Mouse (Mus musculus) macrophage (primary cell): ENCODE measurements around the gene Gadd45g. TPM values are rescaled to one million over a fixed set of nuclear protein-coding genes. Genes with fewer than 3 reads are reported as not detected.

Source experiments
- H3K27ac ChIP-seq: fragments of 350-480 bp; formaldehyde crosslinking; 2 replicates; pipeline ENCODE4 v1.9.0; 2021
- H3K36me3 ChIP-seq: fragments of 350-480 bp; formaldehyde crosslinking; 2 replicates; pipeline ENCODE4 v1.9.0; 2021; ENCODE audit errors: inconsistent target
- H3K4me3 ChIP-seq: fragments of 350-480 bp; formaldehyde crosslinking; 2 replicates; pipeline ENCODE4 v1.9.0; 2021; ENCODE audit errors: inconsistent target
- H3K79me2 ChIP-seq: fragments of 350-480 bp; formaldehyde crosslinking; 2 replicates; pipeline ENCODE4 v1.9.0; 2021; ENCODE audit errors: inconsistent target
- WGBS: methylation state at CpG from one replicate; pipeline ENCODE4 v1.1.7; 2026; ENCODE audit warnings: inconsistent platforms; ENCODE audit not compliant: missing documents; 5-methylcytosine and 5-hydroxymethylcytosine counted together
- polyA plus RNA-seq: library from polyadenylated mRNA; stranded (reverse); fragments of 250-400 nt; gene quantifications from 3 replicates; pipeline ENCODE4 v1.2.4, GENCODE M21; 2018; ENCODE audit warnings: inconsistent platforms

The Gadd45g gene
- polyA plus RNA-seq, 1 experiment from 2014 or later: 8.9 TPM

DNA sequence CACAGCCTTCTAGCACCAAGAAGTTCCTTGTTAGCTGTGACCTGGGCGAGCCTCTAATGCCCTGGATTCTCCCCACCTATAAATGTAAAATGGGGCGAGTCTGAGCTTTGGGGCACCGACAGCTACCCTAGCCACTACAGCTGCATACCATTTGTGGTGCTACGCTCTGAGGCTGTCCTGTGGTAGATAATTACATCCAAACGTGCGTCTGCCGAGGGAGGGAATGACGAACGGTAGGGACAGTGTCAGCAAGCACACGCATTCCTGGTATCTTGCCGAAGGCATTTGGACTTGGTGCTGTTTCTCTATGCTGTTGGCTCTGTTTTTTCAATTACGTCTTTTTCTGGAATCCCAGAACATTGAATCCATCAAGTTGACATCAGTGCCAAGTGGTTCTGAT is 29.7 kb downstream of the Gadd45g start:
- Histone ChIP-seq H3K36me3 (no peaks in the 10 kb centered on the region), H3K27ac (no peak overlapping the region), H3K79me2 (no peaks in the 10 kb centered on the region), H3K4me3 (no peak overlapping the region)
- WGBS: 96% methylated on average over 12 of the region's 12 CpGs

GRCm38 (mm10) chr13:51878806-51879205 is 32.3 kb downstream of the Gadd45g start:
- WGBS: 69% methylated on average over 7 of the region's 8 CpGs
- no peak overlapping the region for H3K4me3 ChIP-seq
- no peaks in the 10 kb centered on the region for H3K36me3 ChIP-seq
- no peaks in the 10 kb centered on the region for H3K79me2 ChIP-seq
- H3K27ac ChIP-seq: no peak overlapping the region

DNA sequence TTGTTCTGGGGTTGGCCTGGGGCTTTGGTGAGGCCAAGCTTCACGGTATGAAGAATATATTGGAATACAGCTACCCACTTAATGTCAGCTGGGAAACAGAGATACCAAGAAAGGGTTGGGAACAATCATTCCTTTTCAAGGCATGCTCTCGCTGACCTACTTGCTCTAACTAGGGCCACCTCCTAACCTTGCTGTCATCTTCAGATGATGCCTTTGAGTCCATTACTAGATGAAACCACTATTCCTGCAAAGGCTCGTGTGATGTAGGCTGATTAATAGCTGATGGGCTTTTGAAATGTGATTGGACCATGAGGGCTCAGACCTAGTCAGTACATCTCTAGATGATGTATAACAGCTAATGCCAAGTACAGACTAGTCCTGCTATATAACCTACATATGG is 33.1 kb downstream of the Gadd45g start:
- Histone ChIP-seq H3K79me2 (no peaks in the 10 kb centered on the region), H3K36me3 (no peaks in the 10 kb centered on the region), H3K4me3 (no peak overlapping the region), H3K27ac (no peak overlapping the region)
- WGBS: 89% methylated on average over 3 of the region's 3 CpGs

- WGBS: 80% methylated on average over 4 of the region's 4 CpGs
- no peak overlapping the region for H3K4me3 ChIP-seq
- H3K27ac ChIP-seq: no peak overlapping the region
- no peaks in the 10 kb centered on the region for H3K36me3 ChIP-seq
- no peaks in the 10 kb centered on the region for H3K79me2 ChIP-seq
These were observed 33.5 kb downstream of the Gadd45g start for GRCm38 (mm10) chr13:51880019-51880418.

DNA sequence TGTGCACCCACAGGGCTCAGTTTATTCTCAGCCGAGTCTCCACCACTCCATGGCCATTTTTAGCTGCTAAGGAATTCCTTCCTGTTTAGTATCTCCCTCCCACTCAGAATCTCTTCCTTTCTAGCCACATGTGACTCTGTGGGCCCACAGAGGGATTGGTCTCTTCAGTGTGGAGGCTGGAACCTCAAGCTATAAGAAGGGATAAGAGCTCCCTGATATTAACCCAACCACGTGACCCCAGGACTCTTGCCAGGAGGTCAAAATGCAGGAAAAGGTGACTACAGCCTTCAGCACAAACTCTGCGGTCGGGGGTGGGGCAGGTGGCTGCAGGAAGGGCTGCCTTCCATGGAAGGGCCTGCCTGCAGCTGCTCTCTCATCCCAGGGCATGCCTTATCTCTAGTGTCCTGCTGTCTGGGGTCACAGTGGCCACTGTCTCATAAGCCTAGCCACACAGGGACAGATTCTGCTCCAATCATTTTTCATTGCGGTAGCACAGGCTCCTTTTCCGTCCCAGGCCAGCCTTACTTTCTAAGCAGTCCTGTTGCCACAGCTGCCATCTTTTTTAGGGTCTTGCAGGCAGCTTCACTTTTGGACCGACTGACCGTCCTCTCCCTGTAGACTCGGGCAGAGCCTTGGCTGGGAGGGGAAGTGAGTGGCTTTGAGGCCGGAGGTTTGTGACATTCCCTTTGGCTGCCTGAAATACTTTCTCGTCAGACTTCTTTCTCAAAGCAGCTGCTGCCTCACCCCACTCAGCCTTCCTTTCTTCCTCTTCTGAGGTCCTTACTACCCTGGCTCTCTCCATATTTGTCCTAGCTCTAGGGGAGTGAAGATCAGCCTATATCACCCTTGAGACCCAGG is 35.0 kb downstream of the Gadd45g start:
- Histone ChIP-seq H3K36me3 (no peaks in the 10 kb centered on the region), H3K79me2 (no peaks in the 10 kb centered on the region), H3K4me3 (no peak overlapping the region), H3K27ac (0 out of 2 replicates have a peak overlapping the region, but pooled peaks have one; percentile 12)
- WGBS: 32% methylated on average over 11 of the region's 11 CpGs

DNA sequence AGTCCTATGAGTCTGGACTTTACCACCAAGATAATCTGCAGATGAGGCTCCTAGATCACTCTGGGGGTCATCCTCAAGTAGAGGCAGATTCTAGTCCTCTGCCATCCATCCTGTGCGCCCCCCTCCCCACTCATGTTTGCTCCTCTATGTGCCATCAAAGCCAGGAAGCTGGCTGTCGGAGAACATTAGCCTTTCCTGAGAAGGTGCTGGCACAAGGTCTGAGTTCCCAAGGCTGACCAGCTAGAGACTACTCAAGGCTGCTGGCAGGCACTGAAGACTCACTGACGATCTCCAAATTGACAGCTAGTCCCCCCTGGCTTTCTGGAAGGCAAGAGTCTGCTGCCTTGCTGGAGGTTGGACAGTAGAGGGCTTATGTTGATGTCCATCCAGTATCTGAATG is 35.7 kb downstream of the Gadd45g start:
- Histone ChIP-seq H3K4me3 (no peak overlapping the region), H3K27ac (0 out of 2 replicates have a peak overlapping the region, but pooled peaks have one; percentile 12), H3K36me3 (no peaks in the 10 kb centered on the region), H3K79me2 (no peaks in the 10 kb centered on the region)
- 97% methylated on average over 3 of the region's 3 CpGs for WGBS

DNA sequence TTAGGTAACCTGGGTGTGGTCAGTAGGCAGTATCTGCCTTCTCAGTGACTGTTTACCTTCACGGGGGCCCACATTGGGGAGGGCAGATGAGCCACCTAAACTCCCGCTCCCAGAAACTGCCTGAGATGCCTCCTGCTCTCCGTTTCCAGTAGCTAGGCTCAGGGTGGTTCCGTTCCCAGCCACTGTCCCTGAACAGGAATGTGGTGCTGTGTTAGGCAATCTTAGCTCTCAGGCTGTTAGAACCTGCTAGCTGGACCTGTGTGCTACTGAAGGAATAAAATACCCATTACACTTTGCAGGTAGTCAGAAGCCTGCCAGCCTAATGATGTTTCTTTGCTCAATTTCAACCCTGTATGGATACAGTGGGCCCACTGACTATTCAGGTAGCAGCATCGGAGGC is 37.8 kb downstream of the Gadd45g start:
- WGBS: 96% methylated on average over 5 of the region's 5 CpGs
- Histone ChIP-seq H3K4me3 (no peak overlapping the region), H3K79me2 (no peaks in the 10 kb centered on the region), H3K36me3 (no peaks in the 10 kb centered on the region), H3K27ac (no peak overlapping the region)

- Histone ChIP-seq H3K79me2 (no peaks in the 10 kb centered on the region), H3K36me3 (no peaks in the 10 kb centered on the region), H3K4me3 (no peak overlapping the region), H3K27ac (no peak overlapping the region)
- 94% methylated on average over 10 of the region's 10 CpGs for WGBS
These were observed 39.1 kb downstream of the Gadd45g start for GRCm38 (mm10) chr13:51885594-51885993.

DNA sequence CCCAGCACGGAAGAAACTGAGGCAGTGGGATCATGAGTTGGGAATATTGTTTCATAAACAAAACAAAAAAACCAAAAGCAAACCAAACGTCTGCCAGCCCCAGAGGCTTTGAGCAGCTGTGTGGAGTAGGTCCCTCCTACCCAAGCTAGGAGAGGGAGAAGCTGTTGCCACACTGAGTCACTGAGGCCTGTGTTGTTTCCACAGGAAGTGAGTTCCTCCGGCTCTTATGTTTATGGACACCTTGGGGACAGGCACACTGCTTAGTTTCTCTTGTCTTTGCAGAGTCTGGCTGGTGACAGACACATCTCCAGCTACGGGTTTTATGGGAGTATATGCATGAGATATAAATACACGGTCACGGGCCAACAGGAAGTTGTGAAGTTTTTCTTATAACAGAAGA is 39.6 kb downstream of the Gadd45g start:
- Histone ChIP-seq H3K36me3 (no peaks in the 10 kb centered on the region), H3K4me3 (no peak overlapping the region), H3K79me2 (no peaks in the 10 kb centered on the region), H3K27ac (no peak overlapping the region)
- WGBS: 25% methylated on average over 6 of the region's 6 CpGs

GRCm38 (mm10) chr13:51886723-51887122 is 40.2 kb downstream of the Gadd45g start:
- 87% methylated on average over 6 of the region's 10 CpGs for WGBS
- Histone ChIP-seq H3K4me3 (no peak overlapping the region), H3K79me2 (no peaks in the 10 kb centered on the region), H3K27ac (no peak overlapping the region), H3K36me3 (no peaks in the 10 kb centered on the region)

GRCm38 (mm10) chr13:51888426-51888825 is 41.9 kb downstream of the Gadd45g start:
- Histone ChIP-seq H3K27ac (no peak overlapping the region), H3K36me3 (no peaks in the 10 kb centered on the region), H3K4me3 (no peak overlapping the region), H3K79me2 (no peaks in the 10 kb centered on the region)
- 95% methylated on average over 2 of the region's 2 CpGs for WGBS

GRCm38 (mm10) chr13:51891825-51892532 is 45.5 kb downstream of the Gadd45g start:
- Histone ChIP-seq H3K4me3 (no peak overlapping the region), H3K36me3 (no peaks in the 10 kb centered on the region), H3K27ac (no peak overlapping the region), H3K79me2 (no peaks in the 10 kb centered on the region)
- 81% methylated on average over 6 of the region's 6 CpGs for WGBS

GRCm38 (mm10) chr13:51897579-51897978 is 51.1 kb downstream of the Gadd45g start:
- Histone ChIP-seq H3K36me3 (no peaks in the 10 kb centered on the region), H3K79me2 (no peaks in the 10 kb centered on the region), H3K27ac (no peak overlapping the region), H3K4me3 (no peak overlapping the region)
- 84% methylated on average over 3 of the region's 3 CpGs for WGBS
